Mouse (Mus musculus): Measurements from ENCODE around the gene Camsap2. TPM values are rescaled to one million over a fixed set of nuclear protein-coding genes. Genes with fewer than 3 reads are reported as not detected.

Camsap2 gene
- polyA plus RNA-seq, 1 experiment: 7.4 TPM

- TF ChIP-seq FOSL1 (IDR thresholded peaks at IDR 0.05; ENCODE audit: insufficient read depth, low read length, poor library complexity, severe bottlenecking) (no peak), CEBPB (IDR thresholded peaks at IDR 0.05; ENCODE audit: low read depth) (no peak), CTCF (IDR thresholded peaks at IDR 0.05; ENCODE audit: control insufficient read depth, insufficient read depth, insufficient read length) (no peak), MYOG (IDR thresholded peaks at IDR 0.05; ENCODE audit: control insufficient read depth, extremely low read depth, insufficient read length) (no peak), USF1 (IDR thresholded peaks at IDR 0.05; ENCODE audit: low read depth) (no peak), MYOD1 (IDR thresholded peaks at IDR 0.05; ENCODE audit: control insufficient read depth, insufficient read length, low read depth) (no peak), MAX (IDR thresholded peaks at IDR 0.05) (peak; percentile 32)
- Histone ChIP-seq H3K79me3 (ENCODE audit: low read depth) (peaks cover 5% of the 10 kb centered on the region), H3K79me2 (ENCODE audit: control insufficient read depth, insufficient read depth) (peaks cover 38% of the 10 kb centered on the region), H3K27me3 (ENCODE audit: control insufficient read depth, insufficient read depth, insufficient read length) (no peaks in the 10 kb centered on the region), H3ac (ENCODE audit: control insufficient read depth, insufficient read length, low read depth) (peak within 1 kb of the TSS; percentile 80), H3K4me3 (ENCODE audit: insufficient read depth, poor library complexity, severe bottlenecking) (peak within 1 kb of the TSS; percentile 51), H3K36me3 (ENCODE audit: control insufficient read depth, insufficient read depth) (no peaks in the 10 kb centered on the region)
Measured at GRCm38 (mm10) chr1:136233892-136234594, 111.9 kb downstream of the Camsap2 start, which contains the start of gene Inava. Gene Inava, minus strand, starts transcription at chr1:136234264.

GRCm38 (mm10) chr1:136232986-136233790 is 112.7 kb downstream of the Camsap2 start:
- TF ChIP-seq MYOG (IDR thresholded peaks at IDR 0.05; ENCODE audit: control insufficient read depth, extremely low read depth, insufficient read length) (no peak), MYOD1 (IDR thresholded peaks at IDR 0.05; ENCODE audit: control insufficient read depth, insufficient read length, low read depth) (no peak), FOSL1 (IDR thresholded peaks at IDR 0.05; ENCODE audit: insufficient read depth, low read length, poor library complexity, severe bottlenecking) (no peak), MAX (IDR thresholded peaks at IDR 0.05) (no peak), CTCF (IDR thresholded peaks at IDR 0.05; ENCODE audit: control insufficient read depth, insufficient read depth, insufficient read length) (no peak), USF1 (IDR thresholded peaks at IDR 0.05; ENCODE audit: low read depth) (no peak), CEBPB (IDR thresholded peaks at IDR 0.05; ENCODE audit: low read depth) (no peak)
- Histone ChIP-seq H3K79me2 (ENCODE audit: control insufficient read depth, insufficient read depth) (peaks cover 38% of the 10 kb centered on the region), H3K4me3 (ENCODE audit: insufficient read depth, poor library complexity, severe bottlenecking) (peak overlapping the region; percentile 51), H3K36me3 (ENCODE audit: control insufficient read depth, insufficient read depth) (no peaks in the 10 kb centered on the region), H3K27me3 (ENCODE audit: control insufficient read depth, insufficient read depth, insufficient read length) (no peaks in the 10 kb centered on the region), H3ac (ENCODE audit: control insufficient read depth, insufficient read length, low read depth) (peak overlapping the region; percentile 40), H3K79me3 (ENCODE audit: low read depth) (peaks cover 5% of the 10 kb centered on the region)

- TF ChIP-seq FOSL1 (IDR thresholded peaks at IDR 0.05; ENCODE audit: insufficient read depth, low read length, poor library complexity, severe bottlenecking) (no peak), CEBPB (IDR thresholded peaks at IDR 0.05; ENCODE audit: low read depth) (no peak), MAX (IDR thresholded peaks at IDR 0.05) (no peak), CTCF (IDR thresholded peaks at IDR 0.05; ENCODE audit: control insufficient read depth, insufficient read depth, insufficient read length) (no peak), USF1 (IDR thresholded peaks at IDR 0.05; ENCODE audit: low read depth) (no peak), MYOG (IDR thresholded peaks at IDR 0.05; ENCODE audit: control insufficient read depth, extremely low read depth, insufficient read length) (no peak), MYOD1 (IDR thresholded peaks at IDR 0.05; ENCODE audit: control insufficient read depth, insufficient read length, low read depth) (no peak)
- Histone ChIP-seq H3K79me2 (ENCODE audit: control insufficient read depth, insufficient read depth) (peaks cover 38% of the 10 kb centered on the region), H3K4me3 (ENCODE audit: insufficient read depth, poor library complexity, severe bottlenecking) (no peak overlapping the region), H3K36me3 (ENCODE audit: control insufficient read depth, insufficient read depth) (no peaks in the 10 kb centered on the region), H3ac (ENCODE audit: control insufficient read depth, insufficient read length, low read depth) (peak overlapping the region; percentile 26), H3K27me3 (ENCODE audit: control insufficient read depth, insufficient read depth, insufficient read length) (no peaks in the 10 kb centered on the region), H3K79me3 (ENCODE audit: low read depth) (peaks cover 7% of the 10 kb centered on the region)
Measured at GRCm38 (mm10) chr1:136232285-136232926, 113.5 kb downstream of the Camsap2 start.

GRCm38 (mm10) chr1:136231596-136231995 is 114.3 kb downstream of the Camsap2 start:
- Histone ChIP-seq H3ac (ENCODE audit: control insufficient read depth, insufficient read length, low read depth) (no peak overlapping the region), H3K36me3 (ENCODE audit: control insufficient read depth, insufficient read depth) (no peaks in the 10 kb centered on the region), H3K4me3 (ENCODE audit: insufficient read depth, poor library complexity, severe bottlenecking) (no peak overlapping the region), H3K79me2 (ENCODE audit: control insufficient read depth, insufficient read depth) (peaks cover 38% of the 10 kb centered on the region), H3K27me3 (ENCODE audit: control insufficient read depth, insufficient read depth, insufficient read length) (no peaks in the 10 kb centered on the region), H3K79me3 (ENCODE audit: low read depth) (peaks cover 7% of the 10 kb centered on the region)
- no peak for TF ChIP-seq CTCF (IDR thresholded peaks at IDR 0.05; ENCODE audit: control insufficient read depth, insufficient read depth, insufficient read length)
- TF ChIP-seq MYOG (IDR thresholded peaks at IDR 0.05; ENCODE audit: control insufficient read depth, extremely low read depth, insufficient read length): no peak
- no peak for TF ChIP-seq USF1 (IDR thresholded peaks at IDR 0.05; ENCODE audit: low read depth)
- no peak for TF ChIP-seq MAX (IDR thresholded peaks at IDR 0.05)
- TF ChIP-seq CEBPB (IDR thresholded peaks at IDR 0.05; ENCODE audit: low read depth): no peak
- no peak for TF ChIP-seq MYOD1 (IDR thresholded peaks at IDR 0.05; ENCODE audit: control insufficient read depth, insufficient read length, low read depth)
- TF ChIP-seq FOSL1 (IDR thresholded peaks at IDR 0.05; ENCODE audit: insufficient read depth, low read length, poor library complexity, severe bottlenecking): no peak

- H3K27me3 ChIP-seq (ENCODE audit: control insufficient read depth, insufficient read depth, insufficient read length): no peaks in the 10 kb centered on the region
- H3K36me3 ChIP-seq (ENCODE audit: control insufficient read depth, insufficient read depth): peaks cover 4% of the 10 kb centered on the region
- H3K4me3 ChIP-seq (ENCODE audit: insufficient read depth, poor library complexity, severe bottlenecking): no peak overlapping the region
- TF ChIP-seq MYOG (IDR thresholded peaks at IDR 0.05; ENCODE audit: control insufficient read depth, extremely low read depth, insufficient read length) (no peak), FOSL1 (IDR thresholded peaks at IDR 0.05; ENCODE audit: insufficient read depth, low read length, poor library complexity, severe bottlenecking) (no peak), CEBPB (IDR thresholded peaks at IDR 0.05; ENCODE audit: low read depth) (no peak), USF1 (IDR thresholded peaks at IDR 0.05; ENCODE audit: low read depth) (no peak), MAX (IDR thresholded peaks at IDR 0.05) (no peak), CTCF (IDR thresholded peaks at IDR 0.05; ENCODE audit: control insufficient read depth, insufficient read depth, insufficient read length) (no peak), MYOD1 (IDR thresholded peaks at IDR 0.05; ENCODE audit: control insufficient read depth, insufficient read length, low read depth) (no peak)
- no peak overlapping the region for H3ac ChIP-seq (ENCODE audit: control insufficient read depth, insufficient read length, low read depth)
- peaks cover 38% of the 10 kb centered on the region for H3K79me2 ChIP-seq (ENCODE audit: control insufficient read depth, insufficient read depth)
- peaks cover 7% of the 10 kb centered on the region for H3K79me3 ChIP-seq (ENCODE audit: low read depth)
Measured at GRCm38 (mm10) chr1:136230201-136230600, 115.7 kb downstream of the Camsap2 start.

Measured in C2C12 (cell line).